Mouse (Mus musculus): ENCODE data around the gene Wscd2.
"Not testable (repeated sequence)": the region's sequence is repeated elsewhere in the genome, so short reads cannot be mapped to it uniquely, and the experiment has no call there.

Gene Wscd2

GRCm38 (mm10) chr5:113585619-113586457, 95.7 kb downstream of the Wscd2 start:
- DNase-seq, result not testable (repeated sequence)

- DNase-seq, result not testable (repeated sequence)
These were observed 96.3 kb downstream of the Wscd2 start for GRCm38 (mm10) chr5:113586458-113586849.

- no peak for DNase-seq
These were observed 100.0 kb downstream of the Wscd2 start for GRCm38 (mm10) chr5:113590010-113590640.

- DNase-seq, result no peak
These were observed 101.0 kb downstream of the Wscd2 start for GRCm38 (mm10) chr5:113591166-113591565.

GRCm38 (mm10) chr5:113591751-113592230, 101.7 kb downstream of the Wscd2 start:
- no peak for DNase-seq

GRCm38 (mm10) chr5:113593911-113594705, 104.0 kb downstream of the Wscd2 start:
- no peak for DNase-seq

- DNase-seq, result no peak
These were observed 106.1 kb downstream of the Wscd2 start for GRCm38 (mm10) chr5:113596252-113596651.

GRCm38 (mm10) chr5:113596780-113597353, 106.7 kb downstream of the Wscd2 start:
- DNase-seq, result no peak

- no peak for DNase-seq
These were observed 110.0 kb downstream of the Wscd2 start for GRCm38 (mm10) chr5:113600181-113600580.

- no peak for DNase-seq
These were observed 110.7 kb downstream of the Wscd2 start for GRCm38 (mm10) chr5:113600803-113601202.

- DNase-seq, result no peak
These were observed 113.3 kb downstream of the Wscd2 start for GRCm38 (mm10) chr5:113603471-113603870.

- no peak for DNase-seq
These were observed 114.6 kb downstream of the Wscd2 start for GRCm38 (mm10) chr5:113604758-113605157.

GRCm38 (mm10) chr5:113606121-113606520, 116.0 kb downstream of the Wscd2 start:
- DNase-seq, result peak in 1 of 2 experiments; percentile 63

GRCm38 (mm10) chr5:113606961-113607785, 117.0 kb downstream of the Wscd2 start:
- peak; percentile 24 to 62 for DNase-seq

GRCm38 (mm10) chr5:113607941-113608431, 117.9 kb downstream of the Wscd2 start:
- peak; percentile 31 to 54 for DNase-seq

- DNase-seq, result no peak
These were observed 118.4 kb downstream of the Wscd2 start for GRCm38 (mm10) chr5:113608511-113608910.

- no peak for DNase-seq
These were observed 119.8 kb downstream of the Wscd2 start for GRCm38 (mm10) chr5:113609891-113610290.

- no peak for DNase-seq
These were observed 120.4 kb downstream of the Wscd2 start for GRCm38 (mm10) chr5:113610490-113610889.

GRCm38 (mm10) chr5:113611131-113611530, 121.0 kb downstream of the Wscd2 start:
- DNase-seq, result no peak

GRCm38 (mm10) chr5:113611771-113612233, 121.7 kb downstream of the Wscd2 start:
- peak; percentile 56 to 91 for DNase-seq

GRCm38 (mm10) chr5:113618716-113619115, 128.6 kb downstream of the Wscd2 start:
- no peak for DNase-seq

- no peak for DNase-seq
These were observed 129.0 kb downstream of the Wscd2 start for GRCm38 (mm10) chr5:113619151-113619550.
